ENCODE assay signal across 9 mouse cellular contexts in genomic region chr7:79515861-79516260, GRCm38 (mm10). TPM values are rescaled to one million over a fixed set of nuclear protein-coding genes. Genes with fewer than 3 reads are reported as not detected.
DNase-seq lines count a peak whose midpoint lies in the region; ATAC-seq and TF ChIP-seq lines count a peak whose summit lies in the region.
"Had no signal": no experiment of that assay in that cellular context is flagged by ENCODE, and none has a peak within 500 bp of the region (broad histone marks: within the 10 kb centered on the region; RNA-seq: fewer than 3 reads in every experiment).

No protein-coding gene starts in this region.

- H3K9ac ChIP-seq in heart, embryonic 13.5 days: peak overlapping the region; percentile 70; the same call in 1 of the 2 replicates
- peak overlapping the region; percentile 83 for H3K9ac ChIP-seq in hindbrain, embryonic 12.5 days

- H3K36me3 ChIP-seq in heart, embryonic 13.5 days: no peaks in the 10 kb centered on the region
- H3K36me3 ChIP-seq in hindbrain, embryonic 12.5 days: no peaks in the 10 kb centered on the region; the same call in 1 of the 2 replicates
- H3K36me3 ChIP-seq in midbrain, embryonic 10.5 days: peaks cover 14% of the 10 kb centered on the region; the same call in 1 of the 2 replicates

- H3K4me2 ChIP-seq in heart, embryonic 13.5 days: peak overlapping the region; percentile 75
- H3K4me2 ChIP-seq in hindbrain, embryonic 12.5 days (replicated peaks): peak overlapping the region; percentile 61

- TF ChIP-seq CTCF in cortical plate, adult 2 months (IDR thresholded peaks at IDR 0.05; ENCODE audit: extremely low read depth, insufficient read depth, low read length): no peak

- no peak overlapping the region for H3K27ac ChIP-seq in heart, embryonic 13.5 days (replicated peaks)
- H3K27ac ChIP-seq in cortical plate, adult 2 months (ENCODE audit: insufficient read depth, low read length): peak overlapping the region; percentile 89
- peak overlapping the region; percentile 98 for H3K27ac ChIP-seq in hindbrain, embryonic 12.5 days
- peak overlapping the region; percentile 84 for H3K27ac ChIP-seq in midbrain, embryonic 10.5 days (replicated peaks)

- DNase-seq in heart, adult 11 months: no peak
- DNase-seq in midbrain, embryonic 10.5 days (ENCODE audit: low spot score): no peak
- no peak for DNase-seq in adrenal gland, adult 8-10 months
- no peak for DNase-seq in gastrocnemius, postnatal 4 days (ENCODE audit: low spot score in 2 of 2)
- DNase-seq: kidney, adult 8-10 months had no signal

- 38% methylated on average over 9 of the region's 9 CpGs for WGBS in heart, embryonic 13.5 days
- WGBS in hindbrain, embryonic 12.5 days: 23% methylated on average over 9 of the region's 9 CpGs
- 25% methylated on average over 9 of the region's 9 CpGs for WGBS in midbrain, embryonic 10.5 days

- peaks cover 87% of the 10 kb centered on the region for H3K27me3 ChIP-seq in heart, embryonic 13.5 days (replicated peaks)
- H3K27me3 ChIP-seq in hindbrain, embryonic 12.5 days: peaks cover 56% of the 10 kb centered on the region
- peaks cover 100% of the 10 kb centered on the region for H3K27me3 ChIP-seq in midbrain, embryonic 10.5 days (ENCODE audit: low read depth, poor library complexity, severe bottlenecking)

- peaks cover 20% of the 10 kb centered on the region for H3K4me1 ChIP-seq in heart, embryonic 13.5 days
- H3K4me1 ChIP-seq in cortical plate, adult 2 months (ENCODE audit: control insufficient read depth, insufficient read depth, low read length): peaks cover 27% of the 10 kb centered on the region
- H3K4me1 ChIP-seq in hindbrain, embryonic 12.5 days: peaks cover 87% of the 10 kb centered on the region
- H3K4me1 ChIP-seq in midbrain, embryonic 10.5 days: peaks cover 98% of the 10 kb centered on the region

- no peak for ATAC-seq in heart, embryonic 13.5 days (ENCODE audit: extremely low read depth, insufficient number of reproducible peaks, low FRiP score, low TSS enrichment)
- no peak for ATAC-seq in hindbrain, embryonic 12.5 days (ENCODE audit: low FRiP score)
- ATAC-seq in megakaryocyte, adult 5-6 weeks (ENCODE audit: poor library complexity, severe bottlenecking): no peak

- H3K9me3 ChIP-seq in heart, embryonic 13.5 days: no peaks in the 10 kb centered on the region
- no peaks in the 10 kb centered on the region for H3K9me3 ChIP-seq in hindbrain, embryonic 12.5 days (replicated peaks)
- no peaks in the 10 kb centered on the region for H3K9me3 ChIP-seq in midbrain, embryonic 10.5 days (replicated peaks)

- no peak for TF ChIP-seq POLR2A in cortical plate, adult 2 months (IDR thresholded peaks at IDR 0.05; ENCODE audit: extremely low read depth, insufficient read depth, low read length)

- peak overlapping the region; percentile 55 for H3K4me3 ChIP-seq in heart, embryonic 13.5 days
- peak overlapping the region; percentile 14; the same call in 1 of the 2 replicates for H3K4me3 ChIP-seq in cortical plate, adult 2 months (ENCODE audit: insufficient read depth, low read length)
- H3K4me3 ChIP-seq in hindbrain, embryonic 12.5 days: peak overlapping the region; percentile 37
- peak overlapping the region; percentile 47 for H3K4me3 ChIP-seq in midbrain, embryonic 10.5 days

RNA-seq across cellular contexts. Expression of gene Polg, which starts 49.7 kb away (rescaled TPM):
- polyA plus RNA-seq in heart, embryonic 13.5 days (2015; fragmentation: Nextera tagmentation; extraction: Ambion mirVana): 24.4 and 27.1 TPM in 2 replicates
- 80.9 and 87.1 TPM in 2 replicates for polyA plus RNA-seq in cortical plate, adult 2 months (2012; rRNA removed)
- polyA plus RNA-seq in hindbrain, embryonic 12.5 days (2016; fragmentation: Nextera tagmentation; extraction: Ambion mirVana): 40.1 and 42.0 TPM in 2 replicates
- polyA plus RNA-seq in midbrain, embryonic 10.5 days (2016; fragmentation: Nextera tagmentation; extraction: Ambion mirVana): 41.3 and 43.2 TPM in 2 replicates
- total RNA-seq in megakaryocyte, adult 5-6 weeks (2015): 18.9 and 26.5 TPM in 2 replicates
- total RNA-seq in megakaryocyte, adult 5-6 weeks (2017): 61.2 and 71.9 TPM in 2 replicates
- 10 to 100 TPM; 73.6 to 86.6 (median 84.0) TPM for total RNA-seq in adrenal gland, adult 8-10 months (2022)
- total RNA-seq in gastrocnemius, postnatal 4 days (2021): 10 to 100 TPM; 50.5 to 54.1 TPM
